Mouse (Mus musculus): Measurements from ENCODE around the gene Uhmk1. TPM values are rescaled to one million over a fixed set of nuclear protein-coding genes. Genes with fewer than 3 reads are reported as not detected.

Gene Uhmk1
- polyA plus RNA-seq, 1 experiment from 2014 or later = 7.0 TPM

- Histone ChIP-seq H3K36me3 (ENCODE audit: insufficient read depth, low read length) (no peaks in the 10 kb centered on the region), H3K27ac (no peak overlapping the region), H3K4me2 (ENCODE audit: low read length) (no peak overlapping the region), H3K4me1 (replicated peaks; ENCODE audit: insufficient read depth, low read length) (no peaks in the 10 kb centered on the region), H3K9ac (ENCODE audit: low read depth, low read length) (no peak overlapping the region), H3K4me3 (replicated peaks; ENCODE audit: low read depth, low read length) (no peak overlapping the region), H3K9me3 (replicated peaks; ENCODE audit: low read length) (no peaks in the 10 kb centered on the region), H3K27me3 (ENCODE audit: insufficient read depth, low read length) (no peaks in the 10 kb centered on the region)
- no peak for DNase-seq (ENCODE audit: low spot score)
- no peak for TF ChIP-seq CTCF (IDR thresholded peaks at IDR 0.05; ENCODE audit: low read depth)
- no peak for ATAC-seq (replicated peaks; ENCODE audit: low FRiP score, low read depth)
Measured at GRCm38 (mm10) chr1:170220351-170220750, 5.2 kb upstream of the Uhmk1 start.

- H3K4me3 ChIP-seq (replicated peaks; ENCODE audit: low read depth, low read length) = no peak overlapping the region
- H3K27ac ChIP-seq = no peak overlapping the region
- WGBS = 83% methylated on average over 6 of the region's 6 CpGs
- peak; percentile 70 for TF ChIP-seq CTCF (IDR thresholded peaks at IDR 0.05; ENCODE audit: low read depth)
- no peaks in the 10 kb centered on the region for H3K27me3 ChIP-seq (ENCODE audit: insufficient read depth, low read length)
- peak; percentile 58 for DNase-seq (ENCODE audit: low spot score)
- no peak overlapping the region for H3K9ac ChIP-seq (ENCODE audit: low read depth, low read length)
- no peak for ATAC-seq (replicated peaks; ENCODE audit: low FRiP score, low read depth)
- 0 out of 2 replicates have a peak, but pooled peaks cover 3% of the 10 kb centered on the region for H3K4me1 ChIP-seq (replicated peaks; ENCODE audit: insufficient read depth, low read length)
- no peak overlapping the region for H3K4me2 ChIP-seq (ENCODE audit: low read length)
- H3K36me3 ChIP-seq (ENCODE audit: insufficient read depth, low read length) = no peaks in the 10 kb centered on the region
- no peaks in the 10 kb centered on the region for H3K9me3 ChIP-seq (replicated peaks; ENCODE audit: low read length)
Measured at GRCm38 (mm10) chr1:170218091-170218884, 3.1 kb upstream of the Uhmk1 start.

DNA sequence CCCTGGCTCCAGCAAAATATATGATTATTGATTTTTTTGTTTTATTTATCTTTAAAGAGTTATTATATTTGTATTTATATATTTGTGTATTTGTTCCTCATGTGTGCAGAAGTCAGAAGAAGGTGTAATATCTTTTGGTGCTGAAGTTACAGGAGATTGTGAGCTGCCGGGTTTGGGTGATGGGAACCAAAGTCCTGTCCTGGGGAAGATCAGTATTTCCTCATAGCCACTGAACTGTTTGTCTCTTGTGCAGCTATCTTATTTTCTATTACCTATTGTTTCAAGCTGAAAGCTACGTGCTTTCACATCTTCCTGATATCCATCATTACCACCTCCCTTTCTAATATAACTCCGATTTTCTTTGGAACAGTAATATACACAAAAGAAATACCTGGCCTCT is 393 bp upstream of the Uhmk1 start:
- no peak for DNase-seq (ENCODE audit: low spot score)
- Histone ChIP-seq H3K36me3 (ENCODE audit: insufficient read depth, low read length) (peaks cover 4% of the 10 kb centered on the region; the same call in 1 of the 2 replicates), H3K9ac (ENCODE audit: low read depth, low read length) (peak overlapping the region; percentile 95; the same call in 1 of the 2 replicates), H3K4me3 (replicated peaks; ENCODE audit: low read depth, low read length) (peak overlapping the region; percentile 93), H3K27ac (no peak overlapping the region), H3K27me3 (ENCODE audit: insufficient read depth, low read length) (no peaks in the 10 kb centered on the region), H3K4me2 (ENCODE audit: low read length) (peak overlapping the region; percentile 57), H3K4me1 (replicated peaks; ENCODE audit: insufficient read depth, low read length) (0 out of 2 replicates have a peak, but pooled peaks cover 3% of the 10 kb centered on the region), H3K9me3 (replicated peaks; ENCODE audit: low read length) (no peaks in the 10 kb centered on the region)
- no peak for TF ChIP-seq CTCF (IDR thresholded peaks at IDR 0.05; ENCODE audit: low read depth)
- no peak for ATAC-seq (replicated peaks; ENCODE audit: low FRiP score, low read depth)
- WGBS = 80% methylated on average over 3 of the region's 3 CpGs

DNA sequence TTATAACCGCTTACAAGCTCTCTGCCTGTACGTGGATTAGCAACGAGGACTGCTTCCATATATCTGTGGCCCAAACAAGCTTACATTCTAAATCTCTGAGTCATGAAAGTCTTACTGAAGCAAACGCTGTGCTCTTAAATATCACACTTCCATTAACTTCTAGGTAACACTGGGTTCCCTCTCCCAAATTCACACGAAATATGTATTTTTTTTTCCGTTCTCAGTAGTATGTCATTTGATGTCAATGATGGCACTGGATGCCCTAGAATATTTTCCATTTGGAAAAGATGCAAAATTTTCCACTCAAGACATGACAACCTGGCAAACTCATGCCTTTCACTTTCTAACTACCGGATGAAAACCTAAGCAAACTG is 827 bp downstream of the Uhmk1 start:
- peak overlapping the region; percentile 87; the same call in 1 of the 2 replicates for H3K27ac ChIP-seq
- ATAC-seq (replicated peaks; ENCODE audit: low FRiP score, low read depth) = no peak
- peaks cover 12% of the 10 kb centered on the region; the same call in 1 of the 2 replicates for H3K36me3 ChIP-seq (ENCODE audit: insufficient read depth, low read length)
- H3K27me3 ChIP-seq (ENCODE audit: insufficient read depth, low read length) = no peaks in the 10 kb centered on the region
- peak overlapping the region; percentile 93 for H3K4me3 ChIP-seq (replicated peaks; ENCODE audit: low read depth, low read length)
- peak overlapping the region; percentile 95 for H3K9ac ChIP-seq (ENCODE audit: low read depth, low read length)
- DNase-seq (ENCODE audit: low spot score) = peak; percentile 19
- 0 out of 2 replicates have a peak, but pooled peaks cover 3% of the 10 kb centered on the region for H3K4me1 ChIP-seq (replicated peaks; ENCODE audit: insufficient read depth, low read length)
- TF ChIP-seq CTCF (IDR thresholded peaks at IDR 0.05; ENCODE audit: low read depth) = no peak
- H3K4me2 ChIP-seq (ENCODE audit: low read length) = peak overlapping the region; percentile 57
- no peaks in the 10 kb centered on the region for H3K9me3 ChIP-seq (replicated peaks; ENCODE audit: low read length)
- 31% methylated on average over 7 of the region's 7 CpGs for WGBS

GRCm38 (mm10) chr1:170213181-170213879 is 1.9 kb downstream of the Uhmk1 start:
- Histone ChIP-seq H3K4me2 (ENCODE audit: low read length) (no peak overlapping the region), H3K27ac (no peak overlapping the region), H3K36me3 (ENCODE audit: insufficient read depth, low read length) (peaks cover 21% of the 10 kb centered on the region; the same call in 1 of the 2 replicates), H3K27me3 (ENCODE audit: insufficient read depth, low read length) (no peaks in the 10 kb centered on the region), H3K9ac (ENCODE audit: low read depth, low read length) (no peak overlapping the region), H3K4me1 (replicated peaks; ENCODE audit: insufficient read depth, low read length) (0 out of 2 replicates have a peak, but pooled peaks cover 3% of the 10 kb centered on the region), H3K4me3 (replicated peaks; ENCODE audit: low read depth, low read length) (no peak overlapping the region), H3K9me3 (replicated peaks; ENCODE audit: low read length) (no peaks in the 10 kb centered on the region)
- no peak for TF ChIP-seq CTCF (IDR thresholded peaks at IDR 0.05; ENCODE audit: low read depth)
- DNase-seq (ENCODE audit: low spot score) (no peak), ATAC-seq (replicated peaks; ENCODE audit: low FRiP score, low read depth) (no peak)
- 78% methylated on average over 10 of the region's 10 CpGs for WGBS

DNA sequence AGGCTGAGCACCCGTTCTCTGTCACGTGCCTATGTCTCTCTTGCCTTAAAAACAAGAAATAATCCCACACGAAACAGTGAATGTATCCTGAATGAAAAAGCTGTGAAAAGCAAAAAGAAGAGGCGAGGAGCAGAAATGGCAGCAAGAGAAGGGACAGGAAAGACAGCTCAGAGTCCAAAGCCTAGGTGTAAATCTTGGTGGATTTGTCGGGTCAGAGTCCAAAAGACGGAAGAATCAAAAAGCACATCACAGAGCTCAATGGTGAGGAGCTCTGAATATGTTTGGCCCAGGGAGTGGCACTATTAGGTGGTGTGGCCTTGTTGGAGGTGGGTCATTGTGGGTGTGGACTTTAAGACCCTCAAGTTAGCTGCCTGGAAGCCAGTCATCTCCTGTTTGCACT is 8.8 kb downstream of the Uhmk1 start:
- Histone ChIP-seq H3K27me3 (ENCODE audit: insufficient read depth, low read length) (no peaks in the 10 kb centered on the region), H3K4me3 (replicated peaks; ENCODE audit: low read depth, low read length) (no peak overlapping the region), H3K36me3 (ENCODE audit: insufficient read depth, low read length) (peaks cover 55% of the 10 kb centered on the region), H3K4me1 (replicated peaks; ENCODE audit: insufficient read depth, low read length) (no peaks in the 10 kb centered on the region), H3K9ac (ENCODE audit: low read depth, low read length) (no peak overlapping the region), H3K9me3 (replicated peaks; ENCODE audit: low read length) (no peaks in the 10 kb centered on the region), H3K4me2 (ENCODE audit: low read length) (no peak overlapping the region), H3K27ac (no peak overlapping the region)
- no peak for DNase-seq (ENCODE audit: low spot score)
- TF ChIP-seq CTCF (IDR thresholded peaks at IDR 0.05; ENCODE audit: low read depth) = no peak
- ATAC-seq (replicated peaks; ENCODE audit: low FRiP score, low read depth) = no peak
- 95% methylated on average over 6 of the region's 6 CpGs for WGBS

All from kidney, postnatal 0 days (tissue).